Mouse (Mus musculus): Measurements from ENCODE around the gene Rnf103. TPM values are rescaled to one million over a fixed set of nuclear protein-coding genes. Genes with fewer than 3 reads are reported as not detected.

The Rnf103 gene
- polyA plus RNA-seq, 1 experiment from 2014 or later, result 18.9 TPM

DNA sequence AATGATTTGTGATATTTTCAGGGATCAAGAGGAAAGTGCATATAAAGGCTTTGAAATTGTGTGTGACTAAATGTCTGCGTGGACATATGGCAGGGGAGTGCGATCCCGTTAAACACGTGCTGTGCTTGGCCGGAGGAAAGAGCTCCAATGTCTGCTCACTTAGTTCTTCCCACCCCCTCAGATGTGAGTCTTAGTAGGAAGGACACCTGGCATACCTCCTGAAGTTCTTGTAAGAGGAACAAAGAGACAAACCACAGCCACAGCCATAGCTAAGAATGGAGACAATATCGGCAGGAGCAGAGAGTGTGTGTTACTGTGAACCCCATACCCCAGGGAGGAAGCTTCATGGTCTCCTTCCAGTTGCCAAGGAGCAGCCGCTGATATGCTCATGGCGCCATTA is 36.5 kb downstream of the Rnf103 start:
- Histone ChIP-seq H3K27me3 (no peaks in the 10 kb centered on the region), H3K4me1 (replicated peaks) (no peaks in the 10 kb centered on the region), H3K4me3 (replicated peaks) (no peak overlapping the region), H3K36me3 (no peaks in the 10 kb centered on the region), H3K27ac (no peak overlapping the region), H3K4me2 (no peak overlapping the region), H3K9ac (replicated peaks) (no peak overlapping the region), H3K9me3 (no peaks in the 10 kb centered on the region)
- WGBS, result 82% methylated on average over 8 of the region's 8 CpGs
- no peak for ATAC-seq (ENCODE audit: insufficient number of reproducible peaks, insufficient read depth, low FRiP score, low TSS enrichment, low read depth)

- Histone ChIP-seq H3K27ac (no peak overlapping the region), H3K4me2 (no peak overlapping the region), H3K27me3 (no peaks in the 10 kb centered on the region), H3K4me3 (replicated peaks) (no peak overlapping the region), H3K4me1 (replicated peaks) (no peaks in the 10 kb centered on the region), H3K36me3 (no peaks in the 10 kb centered on the region), H3K9ac (replicated peaks) (no peak overlapping the region), H3K9me3 (no peaks in the 10 kb centered on the region)
- ATAC-seq (ENCODE audit: insufficient number of reproducible peaks, insufficient read depth, low FRiP score, low TSS enrichment, low read depth), result no peak
These were observed 43.6 kb downstream of the Rnf103 start for GRCm38 (mm10) chr6:71537286-71537685.

GRCm38 (mm10) chr6:71543686-71544499 is 50.2 kb downstream of the Rnf103 start, which contains the start of gene Chmp3:
TSS of gene Chmp3 (plus strand) at chr6:71543797.
- Histone ChIP-seq H3K27me3 (no peaks in the 10 kb centered on the region), H3K27ac (peak within 1 kb of the TSS; percentile 99), H3K9ac (replicated peaks) (peak within 1 kb of the TSS; percentile 93), H3K36me3 (no peaks in the 10 kb centered on the region), H3K9me3 (no peaks in the 10 kb centered on the region), H3K4me3 (replicated peaks) (peak within 1 kb of the TSS; percentile 74), H3K4me1 (replicated peaks) (peaks cover 2% of the 10 kb centered on the region; the same call in 1 of the 2 replicates), H3K4me2 (peak within 1 kb of the TSS; percentile 64)
- under 1% methylated on average over 59 of the region's 59 CpGs for WGBS
- ATAC-seq (ENCODE audit: insufficient number of reproducible peaks, insufficient read depth, low FRiP score, low TSS enrichment, low read depth), result peak; percentile 98

GRCm38 (mm10) chr6:71555507-71555951 is 61.8 kb downstream of the Rnf103 start:
- Histone ChIP-seq H3K4me2 (no peak overlapping the region), H3K9ac (replicated peaks) (no peak overlapping the region), H3K27ac (no peak overlapping the region), H3K9me3 (no peaks in the 10 kb centered on the region), H3K4me1 (replicated peaks) (no peaks in the 10 kb centered on the region), H3K27me3 (no peaks in the 10 kb centered on the region), H3K4me3 (replicated peaks) (no peak overlapping the region), H3K36me3 (peaks cover 13% of the 10 kb centered on the region; the same call in 1 of the 2 replicates)
- WGBS, result 87% methylated on average over 2 of the region's 2 CpGs
- no peak for ATAC-seq (ENCODE audit: insufficient number of reproducible peaks, insufficient read depth, low FRiP score, low TSS enrichment, low read depth)

- WGBS, result 94% methylated on average over 2 of the region's 2 CpGs
- Histone ChIP-seq H3K27me3 (no peaks in the 10 kb centered on the region), H3K4me2 (no peak overlapping the region), H3K9me3 (no peaks in the 10 kb centered on the region), H3K4me3 (replicated peaks) (no peak overlapping the region), H3K36me3 (peaks cover 24% of the 10 kb centered on the region; the same call in 1 of the 2 replicates), H3K27ac (no peak overlapping the region), H3K4me1 (replicated peaks) (no peaks in the 10 kb centered on the region), H3K9ac (replicated peaks) (no peak overlapping the region)
- no peak for ATAC-seq (ENCODE audit: insufficient number of reproducible peaks, insufficient read depth, low FRiP score, low TSS enrichment, low read depth)
These were observed 63.1 kb downstream of the Rnf103 start for GRCm38 (mm10) chr6:71556826-71557225.

Other genes with a start within 250 kb of the Rnf103 start
- gene Krcc1, start 222.2 kb upstream of the Rnf103 start, polyA plus RNA-seq (2016; fragmentation: Nextera tagmentation; extraction: Ambion mirVana), result 38.3 and 39.3 TPM in 2 replicates
- gene Smyd1, start 171.7 kb upstream of the Rnf103 start, polyA plus RNA-seq (2016; fragmentation: Nextera tagmentation; extraction: Ambion mirVana), result 5.1 and 5.2 TPM in 2 replicates
- gene Cd8b1, start 171.1 kb upstream of the Rnf103 start, polyA plus RNA-seq (2016; fragmentation: Nextera tagmentation; extraction: Ambion mirVana), result not detected in 2 replicates
- gene Cd8a, start 120.5 kb upstream of the Rnf103 start, polyA plus RNA-seq (2016; fragmentation: Nextera tagmentation; extraction: Ambion mirVana), result 0.06 TPM in 1 of 2 replicates, not detected in the other
- 18.7 and 21.1 TPM in 2 replicates for gene Rmnd5a, start 53.3 kb upstream of the Rnf103 start, polyA plus RNA-seq (2016; fragmentation: Nextera tagmentation; extraction: Ambion mirVana)
- gene Chmp3, start 49.9 kb downstream of the Rnf103 start, polyA plus RNA-seq (2016; fragmentation: Nextera tagmentation; extraction: Ambion mirVana), result 50.1 and 51.2 TPM in 2 replicates
- 75.0 and 78.0 TPM in 2 replicates for gene Kdm3a, start 139.1 kb downstream of the Rnf103 start, polyA plus RNA-seq (2016; fragmentation: Nextera tagmentation; extraction: Ambion mirVana)
- gene Reep1, start 213.7 kb downstream of the Rnf103 start, polyA plus RNA-seq (2016; fragmentation: Nextera tagmentation; extraction: Ambion mirVana), result 9.8 TPM in 2 replicates